Mouse (Mus musculus) thymus, adult 18-20 months (tissue): ENCODE results near the gene Gm10309.

Source experiments
- DNase-seq, 2 experiments: peaks; one replicate each; pipeline ENCODE4 v3.0.0; 2022; ENCODE audit warnings: mixed read lengths in 2 of 2

Gm10309 gene

GRCm38 (mm10) chr17:86505183-86505631 is at the start of gene Gm10309:
Gm10309 (minus strand) TSS chr17:86505232.
- DNase-seq = no peak

GRCm38 (mm10) chr17:86551995-86552394 is 47.0 kb upstream of the Gm10309 start:
- DNase-seq = no peak

GRCm38 (mm10) chr17:86551561-86551960 is 46.5 kb upstream of the Gm10309 start:
- no peak for DNase-seq

- DNase-seq = no peak
These were observed 44.1 kb upstream of the Gm10309 start for GRCm38 (mm10) chr17:86549128-86549527.

- DNase-seq = no peak
These were observed 41.5 kb upstream of the Gm10309 start for GRCm38 (mm10) chr17:86546529-86546928.

GRCm38 (mm10) chr17:86539881-86540430 is 34.9 kb upstream of the Gm10309 start:
- no peak for DNase-seq

- peak; percentile 17 to 41 for DNase-seq
These were observed 31.0 kb upstream of the Gm10309 start for GRCm38 (mm10) chr17:86535827-86536656.

- DNase-seq = no peak
These were observed 30.1 kb upstream of the Gm10309 start for GRCm38 (mm10) chr17:86535096-86535495.

GRCm38 (mm10) chr17:86533549-86533851 is 28.5 kb upstream of the Gm10309 start:
- DNase-seq = no peak

- no peak for DNase-seq
These were observed 27.9 kb upstream of the Gm10309 start for GRCm38 (mm10) chr17:86532783-86533548.

- DNase-seq = no peak
These were observed 26.2 kb upstream of the Gm10309 start for GRCm38 (mm10) chr17:86531231-86531630.

- no peak for DNase-seq
These were observed 24.4 kb upstream of the Gm10309 start for GRCm38 (mm10) chr17:86529411-86529810.

- DNase-seq = no peak
These were observed 24.0 kb upstream of the Gm10309 start for GRCm38 (mm10) chr17:86529003-86529402.

- no peak for DNase-seq
These were observed 22.3 kb upstream of the Gm10309 start for GRCm38 (mm10) chr17:86527298-86527697.

- DNase-seq = no peak
These were observed 21.0 kb upstream of the Gm10309 start for GRCm38 (mm10) chr17:86526016-86526415.

GRCm38 (mm10) chr17:86525075-86525474 is 20.0 kb upstream of the Gm10309 start:
- no peak for DNase-seq

GRCm38 (mm10) chr17:86523843-86524242 is 18.8 kb upstream of the Gm10309 start:
- no peak for DNase-seq

GRCm38 (mm10) chr17:86523374-86523773 is 18.3 kb upstream of the Gm10309 start:
- DNase-seq = no peak

GRCm38 (mm10) chr17:86522649-86523048 is 17.6 kb upstream of the Gm10309 start:
- no peak for DNase-seq

- DNase-seq = no peak
These were observed 16.2 kb upstream of the Gm10309 start for GRCm38 (mm10) chr17:86521252-86521651.

- no peak for DNase-seq
These were observed 13.6 kb upstream of the Gm10309 start for GRCm38 (mm10) chr17:86518604-86519003.

GRCm38 (mm10) chr17:86516630-86517029 is 11.6 kb upstream of the Gm10309 start:
- no peak for DNase-seq

GRCm38 (mm10) chr17:86514974-86515620 is 10.1 kb upstream of the Gm10309 start:
- no peak for DNase-seq
